8 mouse cellular contexts compared by ENCODE assay signal in the genomic region with DNA sequence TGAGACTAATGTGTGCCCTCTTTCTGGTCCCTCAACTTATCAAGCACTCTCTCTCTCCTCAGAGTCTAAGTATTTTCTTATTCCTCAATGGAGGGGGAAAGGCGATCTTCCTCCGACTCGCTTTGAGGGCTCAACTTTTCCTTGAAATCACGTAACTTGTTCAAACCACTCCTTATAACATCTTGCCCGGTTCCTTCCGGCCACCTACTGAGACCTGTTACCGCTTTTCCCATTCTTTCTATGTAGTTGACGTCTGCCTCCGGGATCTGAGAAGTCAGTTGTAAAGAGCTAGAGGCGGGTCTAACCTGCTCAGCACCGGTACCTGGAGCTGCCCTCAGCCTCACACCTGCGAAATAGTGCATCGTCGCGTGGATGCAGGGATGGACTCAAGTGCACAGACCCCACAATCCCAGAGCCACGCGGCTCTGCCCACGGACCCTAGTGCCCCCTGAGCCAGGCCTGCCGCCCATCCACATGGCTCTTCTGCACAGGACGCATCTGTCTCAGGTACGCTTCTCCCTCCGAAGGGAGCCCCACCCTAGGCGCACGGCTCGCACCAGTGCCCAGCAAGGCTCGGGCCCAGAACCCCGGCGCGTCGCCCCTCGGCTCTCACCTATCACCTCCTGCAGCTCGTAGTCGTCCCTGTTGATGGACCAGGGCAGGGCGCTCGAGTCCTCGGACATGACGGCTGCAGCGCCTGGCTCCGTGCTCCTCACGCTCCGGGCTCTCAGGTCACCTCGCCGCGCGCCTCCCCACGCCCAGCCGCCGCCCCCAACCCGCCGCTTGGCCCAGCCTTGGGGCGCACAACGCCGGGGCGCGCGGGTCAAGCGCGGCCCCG. TPM values are rescaled to one million over a fixed set of nuclear protein-coding genes. Genes with fewer than 3 reads are reported as not detected.
DNase-seq lines count a peak whose midpoint lies in the region; TF ChIP-seq lines count a peak whose summit lies in the region.

No protein-coding gene starts in this region.

- H3K4me1 ChIP-seq in kidney, adult 2 months (ENCODE audit: control insufficient read depth, insufficient read depth, low read length) = peaks cover 6% of the 10 kb centered on the region; the same call in 1 of the 2 replicates
- H3K4me1 ChIP-seq in MEL (ENCODE audit: control insufficient read depth in 1 of 2, insufficient read depth in 2 of 2, low read length in 2 of 2) = peaks cover 4 to 9% of the 10 kb centered on the region in 2 experiments
- H3K4me1 ChIP-seq in forebrain, embryonic 10.5 days = peaks cover 35% of the 10 kb centered on the region
- H3K4me1 ChIP-seq in limb, embryonic 10.5 days = peaks cover 19% of the 10 kb centered on the region

- H3K27me3 ChIP-seq in kidney, adult 2 months (replicated peaks; ENCODE audit: control insufficient read depth, insufficient read depth, low read length) = no peaks in the 10 kb centered on the region
- H3K27me3 ChIP-seq in MEL (ENCODE audit: control insufficient read depth in 1 of 2, insufficient read depth in 2 of 2, low read length in 2 of 2) (no peaks in the 10 kb centered on the region), myocyte (ENCODE audit: control insufficient read depth, insufficient read depth, insufficient read length) (no peaks in the 10 kb centered on the region)
- H3K27me3 ChIP-seq in forebrain, embryonic 10.5 days (ENCODE audit: poor library complexity, severe bottlenecking) = no peaks in the 10 kb centered on the region
- no peaks in the 10 kb centered on the region for H3K27me3 ChIP-seq in limb, embryonic 10.5 days (ENCODE audit: low read depth, poor library complexity, severe bottlenecking)

- H3K79me2 ChIP-seq in MEL (ENCODE audit: control insufficient read depth, insufficient read depth, low read length, poor library complexity) (peaks cover 48% of the 10 kb centered on the region), myocyte (ENCODE audit: control insufficient read depth, insufficient read depth) (peaks cover 49% of the 10 kb centered on the region)

- intact Hi-C loops in left cerebral cortex, postnatal 4 days (cut with DNase I) = no loop called here

- peak overlapping the region; percentile 77 for H3ac ChIP-seq in myocyte (ENCODE audit: control insufficient read depth, insufficient read length)

- no peak for TF ChIP-seq CTCF in kidney, adult 2 months (conservative IDR thresholded peaks at IDR 0.05; ENCODE audit: insufficient read depth, insufficient read length, low read depth, low read length)
- no peak for TF ChIP-seq CTCF in MEL (IDR thresholded peaks at IDR 0.05 in 2 of 3, conservative IDR thresholded peaks at IDR 0.05 in 1 of 3; ENCODE audit: control insufficient read depth in 1 of 3, insufficient read depth in 1 of 3, low read depth in 2 of 3, low read length in 3 of 3, poor library complexity in 1 of 3, severe bottlenecking in 1 of 3)

- peak overlapping the region; percentile 95 for H3K9ac ChIP-seq in MEL (ENCODE audit: control insufficient read depth, low read depth, low read length, poor library complexity, severe bottlenecking)

- TF ChIP-seq EP300 in MEL (IDR thresholded peaks at IDR 0.05; ENCODE audit: low read depth in 1 of 2, low read length in 2 of 2) = no peak

- H3K4me2 ChIP-seq in myocyte (ENCODE audit: low read depth) = peak overlapping the region; percentile 97

- peak overlapping the region; percentile 100 for H3K27ac ChIP-seq in kidney, adult 2 months (ENCODE audit: insufficient read depth, low read depth, low read length)
- peak overlapping the region; percentile 97 for H3K27ac ChIP-seq in MEL (ENCODE audit: control insufficient read depth, low read depth, low read length)
- peak overlapping the region; percentile 99 for H3K27ac ChIP-seq in forebrain, embryonic 10.5 days
- peak overlapping the region; percentile 99 for H3K27ac ChIP-seq in limb, embryonic 10.5 days

- no peaks in the 10 kb centered on the region for H3K36me3 ChIP-seq in kidney, adult 2 months (ENCODE audit: control insufficient read depth, insufficient read depth, low read length)
- H3K36me3 ChIP-seq in MEL (ENCODE audit: control insufficient read depth in 1 of 2, insufficient read depth in 2 of 2, low read length in 2 of 2) = peaks cover 0 to 15% of the 10 kb centered on the region in 2 experiments; a peak in 2 of 4 replicates
- H3K36me3 ChIP-seq in forebrain, embryonic 10.5 days (replicated peaks) = peaks cover 11% of the 10 kb centered on the region
- peaks cover 6% of the 10 kb centered on the region; the same call in 1 of the 2 replicates for H3K36me3 ChIP-seq in limb, embryonic 10.5 days
- no peaks in the 10 kb centered on the region for H3K36me3 ChIP-seq in myocyte (ENCODE audit: control insufficient read depth, insufficient read depth)

- under 1% methylated on average over 59 of the region's 59 CpGs for WGBS in kidney, adult 2 months
- WGBS in forebrain, embryonic 10.5 days = under 1% methylated on average over 52 of the region's 59 CpGs
- WGBS in limb, embryonic 10.5 days = under 1% methylated on average over 59 of the region's 59 CpGs

- DNase-seq in kidney, adult 2 months = peak; percentile 25
- no peak for DNase-seq in kidney, postnatal 4 days
- DNase-seq in MEL (ENCODE audit: low read depth, low spot score) = peak; percentile 45
- DNase-seq in forebrain, embryonic 10.5 days (ENCODE audit: extremely low spot score, low spot score) = no peak
- DNase-seq in limb, embryonic 10.5 days (ENCODE audit: low spot score) = peak; percentile 68
- DNase-seq in left cerebral cortex, postnatal 4 days = no peak
- no peak for DNase-seq in urinary bladder, postnatal 25 days (ENCODE audit: low spot score)

- no peak for TF ChIP-seq POLR2A in kidney, adult 2 months (IDR thresholded peaks at IDR 0.05; ENCODE audit: low read depth, low read length)
- TF ChIP-seq POLR2A in MEL (IDR thresholded peaks at IDR 0.05; ENCODE audit: control insufficient read depth in 1 of 2, insufficient read depth in 1 of 2, low read depth in 1 of 2, low read length in 2 of 2, poor library complexity in 1 of 2) (no peak), myocyte (IDR thresholded peaks at IDR 0.05; ENCODE audit: insufficient read length, low read depth) (no peak)

- H3K9me3 ChIP-seq in MEL (replicated peaks; ENCODE audit: insufficient read depth, low read length) = no peaks in the 10 kb centered on the region
- no peaks in the 10 kb centered on the region for H3K9me3 ChIP-seq in forebrain, embryonic 10.5 days
- no peaks in the 10 kb centered on the region for H3K9me3 ChIP-seq in limb, embryonic 10.5 days (replicated peaks)

- no peak for TF ChIP-seq RAD21 in MEL (IDR thresholded peaks at IDR 0.05; ENCODE audit: low read depth, low read length)

- peak overlapping the region; percentile 72 for H3K4me3 ChIP-seq in kidney, adult 2 months (ENCODE audit: insufficient read depth, low read depth, low read length)
- peak overlapping the region; percentile 66 to 84 for H3K4me3 ChIP-seq in MEL (ENCODE audit: control insufficient read depth in 1 of 2, insufficient read depth in 1 of 2, low read depth in 2 of 2, low read length in 2 of 2)
- H3K4me3 ChIP-seq in forebrain, embryonic 10.5 days = peak overlapping the region; percentile 98
- peak overlapping the region; percentile 81 for H3K4me3 ChIP-seq in limb, embryonic 10.5 days
- peak overlapping the region; percentile 81 for H3K4me3 ChIP-seq in myocyte

RNA-seq across cellular contexts. Expression of a gene that starts 0.6 kb away (rescaled TPM):
- polyA plus RNA-seq in kidney, adult 2 months (2012; rRNA removed) = 16.2 and 16.3 TPM in 2 replicates
- 25.6 and 27.8 TPM in 2 replicates for total RNA-seq in MEL (2012; rRNA removed)
- polyA plus RNA-seq in MEL (2012; ENCODE audit: insufficient read depth in 1 of 2, insufficient read length in 2 of 2, low read depth in 1 of 2, low replicate concordance in 2 of 2, missing spikeins in 1 of 2) (100 to 1,000 TPM in 1 of 2 experiments, 10 to 100 TPM in 1; 37.6 to 304 TPM), myocyte (2012; fragmentation: generic; extraction: Trizol) (13.5 TPM)
- 14.2 and 14.3 TPM in 2 replicates for polyA plus RNA-seq in forebrain, embryonic 10.5 days (2016; fragmentation: Nextera tagmentation; extraction: Ambion mirVana)
- 11.9 and 12.1 TPM in 2 replicates for polyA plus RNA-seq in limb, embryonic 10.5 days (2016; fragmentation: Nextera tagmentation; extraction: Ambion mirVana)
- total RNA-seq in left cerebral cortex, postnatal 4 days (2021) = 10 to 100 TPM; 53.4 to 53.8 TPM

RNA-seq across cellular contexts. Expression of a gene that starts 17.9 kb away (rescaled TPM):
- 229 and 272 TPM in 2 replicates for polyA plus RNA-seq in kidney, adult 2 months (2012; rRNA removed)
- 19.5 and 23.1 TPM in 2 replicates for total RNA-seq in MEL (2012; rRNA removed)
- polyA plus RNA-seq in MEL (2012; ENCODE audit: insufficient read depth in 1 of 2, insufficient read length in 2 of 2, low read depth in 1 of 2, low replicate concordance in 2 of 2, missing spikeins in 1 of 2) (10 to 100 TPM in 1 of 2 experiments, not detected in 1; 22.1 TPM), myocyte (2012; fragmentation: generic; extraction: Trizol) (61.7 TPM)
- polyA plus RNA-seq in forebrain, embryonic 10.5 days (2016; fragmentation: Nextera tagmentation; extraction: Ambion mirVana) = 72.6 and 75.2 TPM in 2 replicates
- polyA plus RNA-seq in limb, embryonic 10.5 days (2016; fragmentation: Nextera tagmentation; extraction: Ambion mirVana) = 71.6 and 78.2 TPM in 2 replicates
- total RNA-seq in left cerebral cortex, postnatal 4 days (2021) = 10 to 100 TPM; 58.3 to 73.2 TPM

RNA-seq across cellular contexts. Expression of a gene that starts 19.6 kb away (rescaled TPM):
- 16.4 and 17.4 TPM in 2 replicates for polyA plus RNA-seq in kidney, adult 2 months (2012; rRNA removed)
- total RNA-seq in MEL (2012; rRNA removed) = 17.8 and 20.7 TPM in 2 replicates
- polyA plus RNA-seq in MEL (2012; ENCODE audit: insufficient read depth in 1 of 2, insufficient read length in 2 of 2, low read depth in 1 of 2, low replicate concordance in 2 of 2, missing spikeins in 1 of 2) (10 to 100 TPM in 1 of 2 experiments, not detected in 1; 39.7 TPM), myocyte (2012; fragmentation: generic; extraction: Trizol) (16.0 TPM)
- 9.1 and 9.5 TPM in 2 replicates for polyA plus RNA-seq in forebrain, embryonic 10.5 days (2016; fragmentation: Nextera tagmentation; extraction: Ambion mirVana)
- 7.6 and 9.2 TPM in 2 replicates for polyA plus RNA-seq in limb, embryonic 10.5 days (2016; fragmentation: Nextera tagmentation; extraction: Ambion mirVana)
- 1 to 10 TPM; 4.8 to 5.2 TPM for total RNA-seq in left cerebral cortex, postnatal 4 days (2021)

RNA-seq across cellular contexts. Expression of a gene that starts 35.6 kb away (rescaled TPM):
- polyA plus RNA-seq in kidney, adult 2 months (2012; rRNA removed) = 449 and 451 TPM in 2 replicates
- total RNA-seq in MEL (2012; rRNA removed) = 3.8 and 4.3 TPM in 2 replicates
- polyA plus RNA-seq in MEL (2012; ENCODE audit: insufficient read depth in 1 of 2, insufficient read length in 2 of 2, low read depth in 1 of 2, low replicate concordance in 2 of 2, missing spikeins in 1 of 2) (10 to 100 TPM in 1 of 2 experiments, not detected in 1; 12.9 TPM), myocyte (2012; fragmentation: generic; extraction: Trizol) (1.7 TPM)
- polyA plus RNA-seq in forebrain, embryonic 10.5 days (2016; fragmentation: Nextera tagmentation; extraction: Ambion mirVana) = 12.6 and 12.9 TPM in 2 replicates
- polyA plus RNA-seq in limb, embryonic 10.5 days (2016; fragmentation: Nextera tagmentation; extraction: Ambion mirVana) = 11.4 and 12.8 TPM in 2 replicates
- 1 to 10 TPM; 2.9 to 3.5 TPM for total RNA-seq in left cerebral cortex, postnatal 4 days (2021)

RNA-seq across cellular contexts. Expression of a gene that starts 43.7 kb away (rescaled TPM):
- polyA plus RNA-seq in kidney, adult 2 months (2012; rRNA removed) = 1.7 and 2.1 TPM in 2 replicates
- total RNA-seq in MEL (2012; rRNA removed) = not detected in 2 replicates
- polyA plus RNA-seq in MEL (2012; ENCODE audit: insufficient read depth in 1 of 2, insufficient read length in 2 of 2, low read depth in 1 of 2, low replicate concordance in 2 of 2, missing spikeins in 1 of 2) (not detected), myocyte (2012; fragmentation: generic; extraction: Trizol) (not detected)
- polyA plus RNA-seq in forebrain, embryonic 10.5 days (2016; fragmentation: Nextera tagmentation; extraction: Ambion mirVana) = not detected in 2 replicates
- polyA plus RNA-seq in limb, embryonic 10.5 days (2016; fragmentation: Nextera tagmentation; extraction: Ambion mirVana) = not detected in 2 replicates
- total RNA-seq in left cerebral cortex, postnatal 4 days (2021) = not detected

Comparison
In these comparisons a context has a peak if more than half of its experiments do, and no peak if none do; other contexts are left out.
1. DNase-seq: peak in kidney, adult 2 months (single experiment), MEL (single experiment) and limb, embryonic 10.5 days (single experiment); none in kidney, postnatal 4 days (0 of 2), forebrain, embryonic 10.5 days (single experiment), left cerebral cortex, postnatal 4 days (single experiment) and urinary bladder, postnatal 25 days (single experiment).
2. Peak in every context shown above with its lines, with median percentiles within 50 percentile points of each other: H3K27ac ChIP-seq and H3K4me3 ChIP-seq.